Mouse (Mus musculus) MEL (cell line): ENCODE results near the gene Mus81. TPM values are rescaled to one million over a fixed set of nuclear protein-coding genes. Genes with fewer than 3 reads are reported as not detected.

Experiments used
- DNase-seq: peaks from one replicate; pipeline ENCODE4 v3.0.0; 2011; ENCODE audit warnings: low read depth, low spot score
- H3K27ac ChIP-seq: 2 replicates; pipeline ENCODE4 v1.5.1; 2012; ENCODE audit warnings: low read depth, mild to moderate bottlenecking, control low read depth, low read length, moderate library complexity; ENCODE audit not compliant: control insufficient read depth
- H3K27me3 ChIP-seq, 2 experiments: fragments of 150-350 bp in 1 of 2; sonication (generic) in 1 of 2; 2 replicates each; pipeline ENCODE4 v1.6.1; 2012; ENCODE audit warnings: low read length in 2 of 2, mild to moderate bottlenecking in 2 of 2, improper control_type of control experiment in 1 of 2, moderate library complexity in 1 of 2; ENCODE audit not compliant: insufficient read depth in 2 of 2, control insufficient read depth in 1 of 2
- H3K36me3 ChIP-seq, 2 experiments: 2 replicates each; pipeline ENCODE4 v1.6.1; 2012 to 2014; ENCODE audit warnings: low read length in 2 of 2, improper control_type of control experiment in 1 of 2, inconsistent platforms in 1 of 2, mild to moderate bottlenecking in 1 of 2; ENCODE audit not compliant: insufficient read depth in 2 of 2, control insufficient read depth in 1 of 2
- H3K4me1 ChIP-seq, 2 experiments: fragments of 150-350 bp in 1 of 2; sonication (generic) in 1 of 2; 2 replicates each; pipeline ENCODE4 v1.6.1; 2012; ENCODE audit warnings: low read length in 2 of 2, improper control_type of control experiment in 1 of 2, mild to moderate bottlenecking in 1 of 2; ENCODE audit not compliant: insufficient read depth in 2 of 2, control insufficient read depth in 1 of 2
- H3K4me3 ChIP-seq, 2 experiments: fragments of 150-350 bp in 1 of 2; sonication (generic) in 1 of 2; 2 replicates each; pipeline ENCODE4 v1.5.1; 2012; ENCODE audit warnings: low read depth in 2 of 2, low read length in 2 of 2, mild to moderate bottlenecking in 2 of 2, moderate library complexity in 2 of 2, control low read depth in 1 of 2, improper control_type of control experiment in 1 of 2; ENCODE audit not compliant: control insufficient read depth in 1 of 2, insufficient read depth in 1 of 2
- H3K79me2 ChIP-seq: 2 replicates; pipeline ENCODE4 v1.6.1; 2012; ENCODE audit warnings: mild to moderate bottlenecking, low read length, moderate library complexity; ENCODE audit not compliant: control insufficient read depth, poor library complexity, insufficient read depth
- H3K9ac ChIP-seq: 2 replicates; pipeline ENCODE4 v1.6.1; 2012; ENCODE audit warnings: low read depth, mild to moderate bottlenecking, control low read depth, low read length, moderate library complexity; ENCODE audit not compliant: control insufficient read depth, poor library complexity, severe bottlenecking
- H3K9me3 ChIP-seq: fragments of 150-350 bp; sonication (generic); replicated peaks from 2 replicates; pipeline ENCODE4 v1.6.1; 2012; ENCODE audit warnings: mild to moderate bottlenecking, low read length, improper control_type of control experiment, moderate library complexity; ENCODE audit not compliant: insufficient read depth
- BHLHE40 ChIP-seq: IDR thresholded peaks from 2 replicates; pipeline ENCODE4 v1.6.1; 2012; ENCODE audit warnings: low read depth, mild to moderate bottlenecking, inconsistent platforms, low read length, improper control_type of control experiment, borderline replicate concordance
- CHD2 ChIP-seq: IDR thresholded peaks from 2 replicates; pipeline ENCODE4 v1.6.1; 2011; ENCODE audit warnings: low read length, improper control_type of control experiment
- ELF1 ChIP-seq: IDR thresholded peaks from 2 replicates; pipeline ENCODE4 v1.6.1; 2014; ENCODE audit warnings: low read depth, mild to moderate bottlenecking, inconsistent platforms, low read length, improper control_type of control experiment, moderate library complexity
- GABPA ChIP-seq: IDR thresholded peaks from 2 replicates; pipeline ENCODE4 v1.6.1; 2012; ENCODE audit warnings: low read depth, mild to moderate bottlenecking, inconsistent platforms, low read length, improper control_type of control experiment, moderate library complexity
- JUND ChIP-seq: IDR thresholded peaks from 2 replicates; pipeline ENCODE4 v1.6.1; 2011; ENCODE audit warnings: low read depth, mild to moderate bottlenecking, improper control_type of control experiment, low read length
- MAX ChIP-seq: IDR thresholded peaks from 2 replicates; pipeline ENCODE4 v1.6.1; 2011; ENCODE audit warnings: low read length, improper control_type of control experiment
- MAZ ChIP-seq: IDR thresholded peaks from 2 replicates; pipeline ENCODE4 v1.6.1; 2012; ENCODE audit warnings: low read depth, mild to moderate bottlenecking, inconsistent platforms, low read length, improper control_type of control experiment
- MYB ChIP-seq: IDR thresholded peaks from 2 replicates; pipeline ENCODE4 v1.6.1; 2011; ENCODE audit warnings: mild to moderate bottlenecking, low read depth, low read length, improper control_type of control experiment
- MYC ChIP-seq: IDR thresholded peaks from 2 replicates; pipeline ENCODE4 v1.6.1; 2011; ENCODE audit warnings: low read depth, mild to moderate bottlenecking, low read length, improper control_type of control experiment, moderate library complexity
- NELFE ChIP-seq: IDR thresholded peaks from 2 replicates; pipeline ENCODE4 v1.6.1; 2011; ENCODE audit warnings: low read depth, low read length, improper control_type of control experiment
- NRF1 ChIP-seq: IDR thresholded peaks from 2 replicates; pipeline ENCODE4 v1.6.1; 2014; ENCODE audit warnings: low read depth, mild to moderate bottlenecking, inconsistent platforms, low read length, improper control_type of control experiment, moderate library complexity; ENCODE audit not compliant: poor library complexity, insufficient read depth, severe bottlenecking
- POLR2A ChIP-seq, 2 experiments: IDR thresholded peaks; 2 replicates each; pipeline ENCODE4 v1.6.1; 2011 to 2012; ENCODE audit warnings: low read length in 2 of 2, mild to moderate bottlenecking in 2 of 2, control low read depth in 1 of 2, improper control_type of control experiment in 1 of 2, low read depth in 1 of 2, moderate library complexity in 1 of 2; ENCODE audit not compliant: control insufficient read depth in 1 of 2, insufficient read depth in 1 of 2, poor library complexity in 1 of 2
- POLR2AphosphoS5 ChIP-seq: IDR thresholded peaks from 2 replicates; pipeline ENCODE4 v1.6.1; 2012; ENCODE audit warnings: low read depth, borderline replicate concordance, mild to moderate bottlenecking, inconsistent platforms, low read length, moderate library complexity, mixed read lengths
- SIN3A ChIP-seq: IDR thresholded peaks from 2 replicates; pipeline ENCODE4 v1.6.1; 2012; ENCODE audit warnings: low read length, improper control_type of control experiment, inconsistent platforms
- SMC3 ChIP-seq: IDR thresholded peaks from 2 replicates; pipeline ENCODE4 v1.6.1; 2011; ENCODE audit warnings: low read depth, low read length, improper control_type of control experiment
- ZC3H11A ChIP-seq: IDR thresholded peaks from 2 replicates; pipeline ENCODE4 v1.6.1; 2012; ENCODE audit warnings: low read depth, mild to moderate bottlenecking, inconsistent platforms, low read length, improper control_type of control experiment
- ZKSCAN1 ChIP-seq: IDR thresholded peaks from 2 replicates; pipeline ENCODE4 v1.6.1; 2012; ENCODE audit warnings: low read depth, mild to moderate bottlenecking, inconsistent platforms, low read length, improper control_type of control experiment, moderate library complexity
- ZMIZ1 ChIP-seq: IDR thresholded peaks from 2 replicates; pipeline ENCODE4 v1.6.1; 2012; ENCODE audit warnings: low read depth, mild to moderate bottlenecking, inconsistent platforms, low read length, improper control_type of control experiment, moderate library complexity
- ZNF384 ChIP-seq: IDR thresholded peaks from 2 replicates; pipeline ENCODE4 v1.6.1; 2012; ENCODE audit warnings: low read depth, mild to moderate bottlenecking, inconsistent platforms, low read length, improper control_type of control experiment
- polyA plus RNA-seq, 2 experiments: library from polyadenylated mRNA; stranded (reverse) in 1 of 2; unstranded in 1 of 2; fragments of >175 nt in 1 of 2; fragments of >200 nt in 1 of 2; gene quantifications; 2 replicates each; pipeline versions ENCODE4 v1.2.1 to v1.2.4; 2012; ENCODE audit warnings: low replicate concordance in 2 of 2, low read depth in 1 of 2; ENCODE audit not compliant: insufficient read length in 2 of 2, insufficient read depth in 1 of 2, missing spikeins in 1 of 2
- total RNA-seq: library from RNA; depleted of rRNA; stranded (reverse); fragments of 300-350 nt; gene quantifications from 2 replicates; pipeline ENCODE4 v1.2.3, GENCODE M21; 2012

Mus81 gene
- total and polyA plus RNA-seq, 3 experiments, result 38.9 to 50.5 TPM; not detected in 1

- TF ChIP-seq ZNF384, result no peak
- TF ChIP-seq NELFE, result peak; percentile 87
- TF ChIP-seq POLR2AphosphoS5, result no peak
- peak; percentile 81 for TF ChIP-seq MAX
Observed at GRCm38 (mm10) chr19:5456922-5457745, 31.1 kb downstream of the Mus81 start (continued).

DNA sequence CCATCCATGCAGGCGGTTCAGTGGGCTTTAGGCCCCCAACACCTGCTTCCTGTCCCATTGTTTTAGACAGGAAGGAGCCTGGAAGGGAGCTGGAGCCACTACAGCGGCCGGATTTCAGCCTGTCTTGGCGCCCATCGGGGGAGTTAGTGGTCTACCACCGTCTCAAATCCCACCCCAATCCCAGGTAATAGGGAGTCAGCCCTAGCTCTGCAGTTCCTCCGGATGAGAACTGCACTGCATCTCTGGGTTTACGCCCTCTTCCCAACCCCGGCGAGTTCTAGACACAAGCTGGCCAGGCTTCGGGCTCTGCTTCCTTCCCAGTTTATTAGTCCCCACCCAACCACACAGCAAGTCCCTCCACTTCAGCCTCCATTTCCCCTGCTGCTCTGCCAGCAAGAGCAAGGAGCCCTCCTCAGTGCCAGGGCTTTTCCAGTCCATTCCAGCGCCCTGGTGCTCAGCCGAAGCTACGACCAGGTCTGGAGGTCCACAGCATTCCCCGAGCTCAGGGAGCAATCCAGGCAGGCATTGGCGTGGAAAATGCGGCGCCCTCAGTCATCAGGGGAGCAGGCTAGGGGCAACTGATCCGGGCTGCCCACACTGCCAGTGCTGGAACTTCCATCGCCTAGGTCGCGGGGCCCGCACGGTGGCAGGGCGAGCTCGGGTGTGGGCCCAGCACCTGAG lies 31.8 kb downstream of the Mus81 start:
- Histone ChIP-seq H3K36me3 (peaks cover 0 to 5% of the 10 kb centered on the region in 2 experiments; a peak in 2 of 4 replicates), H3K27me3 (no peaks in the 10 kb centered on the region), H3K4me3 (peak overlapping the region; percentile 77), H3K4me1 (peaks cover 0 to 28% of the 10 kb centered on the region in 2 experiments), H3K9ac (peak overlapping the region; percentile 89), H3K27ac (no peak overlapping the region), H3K79me2 (peaks cover 18% of the 10 kb centered on the region), H3K9me3 (no peaks in the 10 kb centered on the region)
- DNase-seq, result peak; percentile 44
- TF ChIP-seq POLR2AphosphoS5 (no peak), NELFE (no peak), ZKSCAN1 (no peak), MYC (no peak), ZMIZ1 (no peak), JUND (no peak), CHD2 (no peak), MAZ (no peak), ELF1 (no peak), MYB (no peak), GABPA (no peak), ZNF384 (no peak), SMC3 (no peak), NRF1 (no peak), POLR2A (IDR thresholded peaks at IDR 0.05; ENCODE audit: control insufficient read depth in 1 of 2, insufficient read depth in 1 of 2, low read depth in 1 of 2, low read length in 2 of 2, poor library complexity in 1 of 2) (no peak), SIN3A (no peak), BHLHE40 (no peak), ZC3H11A (no peak)
